Mouse (Mus musculus) frontal cortex, adult 2 months (tissue): ENCODE data around the gene Rb1. TPM values are rescaled to one million over a fixed set of nuclear protein-coding genes. Genes with fewer than 3 reads are reported as not detected.

Experiments
- DNase-seq, 2 experiments: peaks; one replicate each; pipeline ENCODE4 v3.0.0; 2022; ENCODE audit warnings: low spot score in 1 of 2; ENCODE audit errors: extremely low spot score in 1 of 2
- polyA plus RNA-seq: library from polyadenylated mRNA; depleted of rRNA; stranded (reverse); fragments of >200 nt; gene quantifications from 2 replicates; pipeline ENCODE4 v1.2.3, GENCODE M21; 2012

Rb1 gene
- polyA plus RNA-seq, 1 experiment: 27.2 TPM

DNA sequence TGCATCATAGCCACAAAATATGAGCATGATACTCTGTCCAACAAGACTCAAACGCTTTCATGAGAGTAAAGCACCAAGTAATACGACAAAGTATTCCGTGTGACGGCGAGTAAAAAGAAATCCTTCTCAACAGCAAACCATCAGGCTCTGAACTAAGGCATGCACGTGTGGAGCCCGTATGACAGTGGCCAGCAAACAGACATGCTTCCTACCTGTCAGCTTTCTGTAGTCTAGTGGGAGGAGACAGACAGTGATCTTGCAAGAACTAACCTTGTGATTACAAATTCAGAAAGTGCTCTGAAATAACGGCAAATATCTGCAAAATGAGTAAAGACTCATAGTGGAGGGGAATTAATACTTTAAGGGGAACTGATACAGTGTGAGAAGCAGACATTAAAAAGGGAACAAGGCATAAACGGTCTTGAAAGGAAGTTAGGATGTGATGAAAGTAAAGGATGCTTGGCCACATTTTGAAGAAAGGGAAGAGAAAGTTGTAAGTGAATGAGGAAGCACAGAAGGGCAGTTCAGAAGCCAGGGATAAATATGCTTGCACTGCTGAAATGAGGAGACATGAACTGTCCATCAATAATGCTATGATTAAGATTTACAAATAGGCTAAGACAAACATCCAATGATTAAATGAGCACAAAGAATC, 103.2 kb downstream of the Rb1 start:
- DNase-seq: no peak

DNA sequence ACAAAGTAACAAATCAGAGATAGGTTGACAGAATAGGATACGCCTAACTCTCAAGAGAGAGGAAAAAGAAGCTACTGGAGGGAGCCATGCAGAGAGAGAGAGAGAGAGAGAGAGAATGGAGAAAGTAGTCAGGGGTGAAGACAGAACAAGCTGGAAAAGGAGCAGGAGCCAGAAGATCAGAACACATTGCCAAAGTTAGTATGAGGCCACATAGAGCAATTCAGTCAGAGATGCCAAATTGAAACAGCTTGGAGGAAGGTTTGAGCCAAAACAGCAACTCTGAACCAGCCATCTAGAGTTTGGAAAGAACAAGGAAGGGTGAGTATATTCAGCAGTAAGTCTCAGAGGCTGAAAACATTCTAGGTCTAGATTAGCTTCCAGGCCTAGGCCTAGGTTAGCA, 108.6 kb downstream of the Rb1 start:
- DNase-seq: no peak

DNA sequence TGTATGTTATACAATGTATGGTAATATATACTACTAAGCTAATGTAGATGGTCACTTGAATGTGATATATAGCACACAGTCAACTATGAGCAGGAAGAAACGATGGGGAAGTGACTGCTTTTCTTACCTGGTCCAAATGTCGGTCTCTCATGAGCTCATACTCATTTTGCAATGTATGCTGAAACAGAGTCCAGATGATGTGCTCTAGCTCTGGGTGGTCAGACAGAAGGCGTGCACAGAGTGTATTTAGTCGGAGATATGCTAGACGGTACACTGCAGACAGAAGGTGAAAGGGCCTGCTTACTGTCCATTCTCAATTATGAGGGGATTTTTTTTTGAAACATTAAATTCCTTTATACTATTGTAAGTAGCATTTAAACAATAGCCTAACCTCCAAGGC, 114.1 kb downstream of the Rb1 start:
- DNase-seq: no peak

DNA sequence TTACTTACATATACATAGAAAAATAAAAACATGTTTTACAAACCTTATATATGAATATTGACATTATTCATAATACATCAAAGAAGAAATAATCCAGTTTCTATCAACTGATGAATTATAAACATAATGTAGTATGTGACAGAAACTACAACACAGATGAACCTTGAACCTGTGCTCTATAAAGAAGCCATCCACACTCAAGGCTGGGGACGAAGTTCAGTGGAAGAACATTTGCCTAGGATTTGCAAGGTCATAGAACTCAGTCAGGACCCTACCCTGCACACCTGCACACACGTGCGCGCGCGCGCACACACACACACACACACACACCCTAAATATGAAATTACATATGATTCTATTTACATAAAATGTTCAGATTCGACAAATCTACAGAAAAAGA, 115.4 kb downstream of the Rb1 start:
- no peak for DNase-seq

DNA sequence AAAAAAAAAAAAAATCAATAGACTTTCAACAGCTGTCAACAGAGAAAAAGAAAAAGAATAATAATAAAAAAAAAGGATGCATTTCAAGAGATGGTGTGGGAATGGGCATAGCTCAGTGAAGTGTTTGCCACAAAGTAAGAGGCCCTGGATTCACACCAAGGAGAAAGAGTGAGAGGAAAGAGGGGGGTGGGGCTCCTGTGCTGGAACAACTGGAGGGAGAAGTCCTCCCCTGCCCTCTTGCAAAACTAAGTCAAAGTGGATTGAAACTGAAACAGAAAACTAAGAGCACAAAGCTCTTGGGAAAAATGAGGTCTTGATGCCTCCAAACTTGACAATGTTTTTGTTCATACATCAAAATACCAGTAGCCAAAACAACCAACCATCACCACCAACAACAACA, 116.4 kb downstream of the Rb1 start:
- no peak for DNase-seq

DNA sequence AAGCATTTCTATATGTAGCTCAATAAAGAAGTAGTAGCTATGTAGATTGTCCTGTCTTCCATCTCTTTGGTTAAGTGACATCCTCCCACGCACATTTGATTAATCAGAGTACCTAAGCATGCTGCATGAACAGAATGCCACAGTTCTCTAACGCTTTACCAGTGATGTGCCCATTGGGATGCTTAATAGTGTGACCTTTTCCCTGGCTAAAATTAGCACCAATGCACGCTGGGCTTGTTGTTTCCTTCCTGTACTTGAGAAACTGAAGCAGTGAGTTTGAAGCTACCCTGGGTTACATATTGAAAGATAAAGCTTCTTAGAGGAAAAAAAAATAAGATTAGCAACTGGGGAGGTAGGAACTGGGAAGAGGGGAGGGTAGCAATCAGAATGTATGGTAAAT, 121.6 kb downstream of the Rb1 start:
- DNase-seq: no peak

DNA sequence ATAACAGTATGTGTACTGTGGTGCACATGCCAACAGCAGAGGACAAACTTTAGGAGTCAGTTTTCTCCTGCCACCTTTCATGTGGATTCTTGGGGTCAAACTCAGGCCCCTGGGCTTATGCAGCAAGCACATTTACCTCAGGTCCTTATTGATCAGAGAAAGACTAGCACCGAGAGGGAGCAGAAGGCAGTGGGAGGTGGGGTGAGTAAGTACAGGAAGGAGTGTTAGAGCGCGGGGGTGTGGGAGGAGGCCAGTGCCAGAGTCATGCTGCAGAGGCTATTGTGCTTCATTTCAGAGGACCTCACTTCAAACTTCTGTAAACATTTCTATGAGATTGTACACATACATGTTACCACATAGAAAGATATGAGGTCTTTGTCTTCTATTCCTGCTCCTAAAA, 124.2 kb downstream of the Rb1 start:
- DNase-seq: peak in 1 of 2 experiments; percentile 22

DNA sequence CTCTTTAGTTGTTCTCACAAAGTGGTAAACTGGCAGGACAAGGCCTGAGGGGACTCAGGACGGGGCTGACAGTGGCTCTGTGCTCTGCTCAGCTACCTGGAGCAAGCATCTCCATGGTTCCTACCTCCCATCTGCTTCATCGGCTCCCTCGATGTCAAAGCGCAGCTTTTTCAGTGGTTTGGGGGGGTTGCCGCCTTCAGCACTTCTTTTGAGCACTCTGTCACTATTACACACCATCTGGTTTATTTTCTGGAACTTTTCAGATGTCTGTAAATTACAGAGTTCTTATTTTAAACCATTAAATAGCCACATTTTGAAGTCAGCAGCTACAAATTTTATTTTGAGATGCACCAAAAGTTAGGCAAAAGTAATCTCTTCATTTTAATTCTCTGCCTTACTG, 126.6 kb downstream of the Rb1 start:
- DNase-seq: peak; percentile 26 to 40

DNA sequence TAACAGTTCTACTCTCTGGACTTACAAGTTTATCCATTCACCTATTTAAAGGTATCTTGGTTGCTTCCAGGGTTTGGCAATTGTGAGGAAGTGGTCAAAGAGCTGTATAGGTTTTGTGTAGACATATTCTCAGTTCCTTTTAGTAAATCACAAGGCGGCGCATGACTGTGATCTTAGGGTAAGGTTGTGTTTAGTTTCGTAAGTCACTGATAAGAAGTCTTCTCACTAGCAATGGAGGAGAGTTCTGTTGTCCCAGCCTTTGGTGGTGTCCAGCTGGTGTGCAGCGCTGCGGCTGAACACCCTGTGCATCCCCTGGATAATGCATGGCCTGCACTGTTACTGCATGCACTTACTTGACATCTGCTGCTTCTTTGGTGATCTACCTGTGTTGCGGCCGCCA, 138.7 kb downstream of the Rb1 start:
- DNase-seq: no peak

DNA sequence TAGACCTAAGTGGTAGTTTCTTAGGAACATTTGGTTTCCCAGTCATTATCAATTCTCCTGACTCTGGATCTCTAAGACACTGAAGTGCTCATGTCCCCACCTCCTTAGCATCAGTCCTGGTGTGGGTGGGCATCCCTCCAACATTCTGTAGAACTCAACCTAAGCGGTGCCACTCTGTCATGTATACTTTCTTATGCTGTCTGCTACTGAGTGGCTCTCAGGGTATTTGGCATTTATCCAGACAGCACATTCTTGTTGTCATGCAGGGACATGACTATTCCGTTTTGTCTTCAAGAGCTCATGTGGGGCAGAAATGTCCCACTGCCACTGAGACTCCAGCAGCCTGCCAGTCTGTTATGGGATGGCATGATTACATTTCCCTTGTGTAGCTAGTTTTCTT, 144.5 kb downstream of the Rb1 start:
- DNase-seq: no peak

DNA sequence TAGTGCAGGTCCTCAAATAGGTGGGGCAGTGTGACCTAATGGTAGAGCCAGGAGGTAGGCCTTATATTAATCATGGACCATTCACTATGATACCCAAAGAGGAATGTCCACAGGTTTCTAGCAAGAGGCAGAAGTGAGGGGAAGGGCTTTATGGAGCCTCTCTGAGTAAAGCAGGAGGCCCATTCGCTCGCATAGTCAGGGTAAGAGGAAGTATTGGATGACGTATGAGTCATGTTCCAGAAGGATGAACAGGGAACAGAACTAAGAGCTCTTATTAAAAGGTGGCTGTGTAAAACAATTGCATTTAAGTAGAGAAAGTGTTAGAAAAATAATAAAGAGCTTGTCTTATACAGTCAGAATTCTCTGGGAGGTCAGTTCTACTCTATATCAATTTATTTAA, 145.0 kb downstream of the Rb1 start:
- no peak for DNase-seq

DNA sequence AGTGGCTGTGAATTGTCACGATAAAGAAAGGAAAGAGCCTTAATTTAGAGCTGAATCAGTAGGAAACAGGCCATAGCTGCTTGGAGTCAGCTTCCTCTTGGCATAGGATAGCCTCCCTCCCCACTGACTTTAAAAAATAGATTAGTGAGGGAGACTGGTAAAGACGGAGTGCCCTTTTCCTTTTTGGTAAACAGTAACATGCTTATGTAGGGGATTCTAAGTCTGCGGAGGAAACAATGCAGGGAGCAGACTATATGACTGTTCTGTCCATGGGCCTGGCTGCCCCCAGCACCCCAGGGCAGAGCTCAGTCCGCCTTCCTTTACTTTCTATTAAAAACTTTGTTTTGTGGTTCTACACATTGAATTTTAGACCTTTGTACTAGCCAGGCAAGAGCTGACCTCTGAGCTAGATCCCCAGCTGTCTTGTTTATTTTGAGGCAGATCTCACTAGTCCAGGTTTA, 146.4 kb downstream of the Rb1 start:
- DNase-seq: no peak

DNA sequence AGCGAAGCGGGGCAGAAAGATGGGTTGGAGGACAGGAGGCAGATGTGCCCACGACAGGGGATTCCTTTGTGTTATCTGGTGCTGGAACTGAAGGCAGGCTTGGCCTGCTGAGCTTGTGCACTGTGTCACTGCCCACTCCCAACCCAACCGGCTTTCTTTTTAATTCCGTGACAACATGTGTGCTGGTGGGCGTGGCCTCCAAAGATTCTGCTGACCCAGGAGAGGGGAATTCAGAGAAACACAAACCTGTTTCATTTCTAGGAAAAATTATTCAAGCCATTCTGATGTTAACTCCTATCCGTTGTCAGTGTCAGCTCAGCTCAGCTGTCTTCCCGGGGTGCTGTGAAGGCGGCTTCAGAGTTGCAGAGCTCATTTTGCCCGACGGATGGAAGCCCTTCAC, 147.7 kb downstream of the Rb1 start:
- no peak for DNase-seq

DNA sequence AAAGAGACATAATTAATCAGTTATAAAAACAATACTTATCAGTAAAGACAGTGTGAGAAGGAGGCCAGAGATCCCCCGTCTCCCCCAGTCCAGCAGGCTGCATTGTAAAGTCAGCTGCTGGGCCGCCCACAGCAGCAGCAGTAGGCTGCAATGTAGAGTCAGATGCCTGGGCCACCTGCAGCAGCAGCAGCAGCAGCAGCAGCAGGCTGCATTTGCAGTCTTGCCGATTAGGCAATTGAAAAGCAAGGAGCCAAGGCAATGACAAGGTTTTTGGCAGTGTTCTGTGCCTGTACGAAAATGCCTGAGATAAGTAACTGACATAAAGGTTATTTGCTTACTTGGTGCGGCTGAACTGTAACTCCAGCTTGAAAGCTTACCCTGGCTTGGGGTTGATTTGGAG, 149.4 kb downstream of the Rb1 start:
- DNase-seq: no peak

DNA sequence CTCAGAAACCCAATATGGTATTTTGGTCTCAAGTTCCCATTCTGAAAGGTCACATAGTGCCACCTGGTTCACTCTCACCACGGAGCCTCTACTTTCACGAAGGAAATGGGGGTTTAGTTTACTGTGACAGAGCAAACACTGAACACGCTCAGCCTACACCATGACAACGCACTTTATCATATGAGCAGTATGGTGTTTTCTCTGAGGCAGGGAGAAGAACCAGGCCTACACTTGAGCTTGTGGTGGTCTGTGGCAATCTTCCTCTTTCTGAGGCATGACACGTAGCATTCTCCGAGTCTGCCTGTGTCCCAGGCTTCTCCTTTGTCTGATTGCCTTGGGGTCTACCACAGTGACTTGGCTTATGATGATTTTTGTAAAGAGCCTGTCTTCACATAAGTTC, 149.8 kb downstream of the Rb1 start:
- no peak for DNase-seq

DNA sequence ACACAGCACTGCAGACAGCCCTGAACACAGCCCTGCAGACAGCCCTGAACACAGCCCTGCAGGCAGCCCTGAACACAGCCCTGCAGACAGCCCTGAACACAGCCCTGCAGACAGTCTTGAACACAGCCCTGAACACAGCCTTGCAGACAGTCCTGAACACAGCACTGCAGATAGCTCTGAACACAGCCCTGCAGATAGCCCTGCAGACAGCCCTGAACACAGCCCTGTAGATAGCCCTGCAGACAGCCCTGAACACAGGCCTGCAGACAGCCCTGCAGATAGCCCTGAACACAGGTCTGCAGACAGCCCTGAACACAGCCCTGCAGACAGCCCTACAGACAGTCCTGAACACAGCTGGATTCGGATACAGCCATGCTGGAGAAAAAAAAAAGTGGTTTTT, 150.6 kb downstream of the Rb1 start:
- DNase-seq: no peak

DNA sequence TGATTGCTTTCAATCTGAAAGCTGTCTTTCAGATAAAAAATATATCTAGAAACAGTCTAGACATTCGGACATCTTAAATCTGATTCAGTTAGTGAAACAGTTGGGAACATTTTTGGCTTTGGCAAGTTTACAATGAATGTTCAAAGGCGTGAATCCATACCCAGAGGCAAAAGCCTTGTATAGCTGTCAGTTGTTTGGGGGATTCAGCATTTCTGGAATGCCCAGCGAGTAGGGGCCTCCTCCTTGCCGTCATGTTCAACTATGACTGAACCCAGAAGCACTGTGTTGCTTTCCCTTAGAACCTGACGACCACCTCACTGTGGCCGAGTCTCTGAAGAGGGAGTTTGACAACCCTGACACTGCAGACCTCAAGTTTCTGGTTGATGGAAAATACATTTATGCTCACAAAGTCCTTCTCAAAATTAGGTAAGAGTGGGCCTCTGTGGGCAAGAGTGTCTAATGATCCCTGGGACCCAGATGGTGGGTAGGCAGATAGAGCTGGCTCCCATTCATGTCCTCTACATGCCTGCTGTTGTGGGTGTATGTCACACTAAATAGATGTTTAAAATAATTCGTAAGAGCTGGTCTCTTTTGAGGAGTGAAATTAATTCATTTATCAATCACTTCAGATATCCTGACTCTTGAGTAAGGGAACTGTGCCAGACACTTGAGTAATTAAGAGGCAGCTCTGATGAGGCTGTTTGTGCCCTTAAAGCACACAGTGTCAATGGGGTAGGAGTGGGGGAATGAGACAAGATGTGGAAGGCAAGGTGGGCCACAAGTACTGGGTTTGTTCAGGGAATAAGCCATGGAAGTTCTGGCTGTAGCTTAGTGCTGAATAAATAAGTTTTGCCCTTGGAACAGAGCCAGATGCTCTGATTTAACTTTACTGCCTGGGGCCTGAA, 151.3 kb downstream of the Rb1 start:
- DNase-seq: no peak

DNA sequence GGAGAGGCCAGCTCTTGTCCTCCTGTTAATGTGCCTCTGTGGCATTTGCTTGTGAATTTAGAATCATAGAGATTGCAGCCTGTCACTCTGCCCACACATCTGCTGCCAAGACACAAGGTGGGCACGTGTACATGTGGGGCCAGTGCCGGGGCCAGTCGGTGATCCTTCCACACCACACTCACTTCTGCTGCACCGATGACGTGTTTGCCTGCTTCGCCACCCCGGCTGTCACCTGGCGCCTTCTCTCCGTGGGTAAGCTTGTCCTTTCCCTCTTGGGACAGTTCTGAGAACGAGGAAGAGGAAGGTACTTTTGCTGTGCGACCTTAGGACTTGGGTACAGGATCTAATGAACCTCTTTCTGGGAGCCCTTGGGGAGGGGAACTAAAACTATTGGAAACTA, 152.0 kb downstream of the Rb1 start:
- DNase-seq: no peak

DNA sequence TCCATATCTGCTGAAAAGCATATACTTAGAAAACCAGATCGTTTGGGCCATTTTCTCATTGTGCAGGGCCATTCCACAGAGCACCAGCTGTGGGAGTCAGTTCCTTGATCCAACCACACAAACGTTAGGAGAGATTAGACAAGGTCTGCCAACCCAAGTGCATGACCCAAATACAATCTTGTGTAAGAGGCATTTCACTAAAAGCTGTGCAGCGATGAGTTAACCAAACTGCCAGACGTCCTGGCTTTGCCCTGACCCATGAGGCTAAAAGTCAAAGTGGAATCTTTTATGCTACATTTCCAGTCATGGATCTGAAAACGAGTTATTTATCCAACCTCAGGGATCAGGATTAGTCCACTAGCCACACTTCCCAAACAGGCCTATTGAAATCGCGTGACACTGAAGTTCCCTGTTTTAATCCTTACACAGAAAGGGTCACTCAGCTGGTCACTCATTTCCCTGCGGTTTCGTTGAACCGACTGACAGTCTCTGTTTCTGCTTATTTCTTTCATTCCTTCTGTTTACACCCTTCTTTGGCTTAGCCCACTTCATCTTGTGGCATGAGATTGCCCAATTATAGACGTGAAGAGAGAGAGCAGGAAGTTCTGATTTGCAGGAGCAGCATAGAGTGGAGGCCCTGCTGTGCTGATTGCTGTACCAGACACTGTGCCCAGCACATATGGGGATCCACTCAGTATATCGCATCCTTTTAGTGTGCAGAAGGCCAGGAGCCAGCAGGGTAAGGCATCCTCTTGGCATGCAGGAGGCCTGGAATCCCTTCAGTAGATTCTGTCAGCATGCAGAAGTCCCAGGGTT, 153.2 kb downstream of the Rb1 start:
- DNase-seq: no peak

DNA sequence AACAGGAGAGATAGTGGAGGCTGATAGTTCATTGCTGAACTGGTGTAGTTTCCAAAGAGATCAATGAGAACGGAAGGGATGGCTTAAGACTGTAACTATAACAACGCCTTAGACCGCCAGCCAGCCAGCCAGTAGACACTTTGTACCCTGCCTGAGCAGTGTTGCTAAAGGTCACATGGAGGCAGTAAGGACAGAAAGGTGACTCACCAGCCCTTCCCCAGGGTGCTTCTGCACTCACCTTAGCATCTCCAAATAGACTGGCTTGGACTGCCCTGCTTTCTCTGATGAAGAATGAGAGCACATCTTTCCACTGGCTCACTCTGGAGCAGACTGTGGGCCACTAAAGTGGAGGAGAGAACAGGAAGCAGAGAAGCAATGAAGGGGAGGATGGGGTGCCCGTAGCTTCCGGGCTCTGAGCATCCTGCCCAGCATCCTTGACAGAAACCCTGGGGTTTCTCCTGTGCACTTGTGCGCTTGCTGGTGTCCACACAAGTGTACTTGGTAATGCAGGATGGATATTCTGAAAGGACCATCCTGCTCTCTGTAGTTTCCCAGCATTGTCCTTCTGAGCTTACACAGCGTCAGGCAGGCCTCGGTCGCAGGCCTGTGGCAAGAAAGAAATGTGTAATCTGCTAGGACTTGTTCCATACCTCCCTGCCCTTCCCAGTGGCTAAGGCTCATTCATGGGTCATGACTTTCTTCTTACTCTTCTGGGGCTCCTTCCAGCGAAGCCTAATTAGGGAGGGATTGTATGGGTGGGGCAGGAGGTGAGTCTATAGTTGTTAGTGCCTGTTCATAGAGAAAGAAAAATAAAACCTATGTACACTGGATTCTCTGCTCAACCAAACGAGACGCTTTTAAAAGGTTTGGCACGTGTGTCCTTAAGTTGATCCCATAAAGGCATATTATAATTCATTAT, 155.4 kb downstream of the Rb1 start:
- DNase-seq: no peak
